Mouse (Mus musculus) midbrain, embryonic 16.5 days (tissue): Measurements from ENCODE around the gene Creb3l4. TPM values are rescaled to one million over a fixed set of nuclear protein-coding genes. Genes with fewer than 3 reads are reported as not detected.
A peak's percentile ranks its signal among the peaks of the same experiment; 100 is the strongest.

Source experiments
- ATAC-seq: fragments of 200-750 bp; cut with Nextera tagmentation; 2 replicates; pipeline ENCODE4 v1.8.0; 2017; ENCODE audit warnings: moderate TSS enrichment
- H3K27ac ChIP-seq: fragments of 300-500 bp; sonication (generic); 2 replicates; pipeline ENCODE4 v1.5.1; 2014; ENCODE audit warnings: mild to moderate bottlenecking, low read length, mixed read lengths
- H3K27me3 ChIP-seq: fragments of 300-500 bp; sonication (generic); 2 replicates; pipeline ENCODE4 v1.6.1; 2014; ENCODE audit warnings: low read depth, low read length, mixed read lengths; ENCODE audit not compliant: control insufficient read depth, insufficient read depth
- H3K36me3 ChIP-seq: fragments of 300-500 bp; sonication (generic); 2 replicates; pipeline ENCODE4 v1.6.1; 2014; ENCODE audit warnings: mild to moderate bottlenecking, low read length, moderate library complexity, mixed read lengths; ENCODE audit not compliant: control insufficient read depth, insufficient read depth
- H3K4me1 ChIP-seq: fragments of 300-500 bp; sonication (generic); 2 replicates; pipeline ENCODE4 v1.6.1; 2014; ENCODE audit warnings: mild to moderate bottlenecking, low read length, mixed read lengths; ENCODE audit not compliant: control insufficient read depth, insufficient read depth
- H3K4me2 ChIP-seq: fragments of 300-500 bp; sonication (generic); 2 replicates; pipeline ENCODE4 v1.6.1; 2014; ENCODE audit warnings: mild to moderate bottlenecking, low read length, mixed read lengths
- H3K4me3 ChIP-seq: fragments of 300-500 bp; sonication (generic); 2 replicates; pipeline ENCODE4 v1.5.1; 2014; ENCODE audit warnings: low read depth, mild to moderate bottlenecking, low read length, moderate library complexity, mixed read lengths
- H3K9ac ChIP-seq: fragments of 300-500 bp; sonication (generic); 2 replicates; pipeline ENCODE4 v1.6.1; 2014; ENCODE audit warnings: low read depth, low read length, mixed read lengths
- H3K9me3 ChIP-seq: fragments of 300-500 bp; sonication (generic); replicated peaks from 2 replicates; pipeline ENCODE4 v1.6.1; 2014; ENCODE audit warnings: mild to moderate bottlenecking, low read length, mixed read lengths; ENCODE audit not compliant: control insufficient read depth, poor library complexity, severe bottlenecking
- WGBS: fragments of 180-500 bp; shearing (Covaris S2); extraction: QIAGEN DNeasy Blood & Tissue Kit; methylation state at CpG from one replicate; pipeline ENCODE4 v1.1.7; 2014; 5-methylcytosine and 5-hydroxymethylcytosine counted together
- polyA plus RNA-seq: library from polyadenylated mRNA; unstranded; fragments of >200 nt; fragmentation: Nextera tagmentation; extraction: Ambion mirVana; gene quantifications from 2 replicates; pipeline ENCODE4 v1.2.1, GENCODE M21; 2015

Creb3l4 gene
- polyA plus RNA-seq, 1 experiment from 2014 or later, result 1.1 TPM

DNA sequence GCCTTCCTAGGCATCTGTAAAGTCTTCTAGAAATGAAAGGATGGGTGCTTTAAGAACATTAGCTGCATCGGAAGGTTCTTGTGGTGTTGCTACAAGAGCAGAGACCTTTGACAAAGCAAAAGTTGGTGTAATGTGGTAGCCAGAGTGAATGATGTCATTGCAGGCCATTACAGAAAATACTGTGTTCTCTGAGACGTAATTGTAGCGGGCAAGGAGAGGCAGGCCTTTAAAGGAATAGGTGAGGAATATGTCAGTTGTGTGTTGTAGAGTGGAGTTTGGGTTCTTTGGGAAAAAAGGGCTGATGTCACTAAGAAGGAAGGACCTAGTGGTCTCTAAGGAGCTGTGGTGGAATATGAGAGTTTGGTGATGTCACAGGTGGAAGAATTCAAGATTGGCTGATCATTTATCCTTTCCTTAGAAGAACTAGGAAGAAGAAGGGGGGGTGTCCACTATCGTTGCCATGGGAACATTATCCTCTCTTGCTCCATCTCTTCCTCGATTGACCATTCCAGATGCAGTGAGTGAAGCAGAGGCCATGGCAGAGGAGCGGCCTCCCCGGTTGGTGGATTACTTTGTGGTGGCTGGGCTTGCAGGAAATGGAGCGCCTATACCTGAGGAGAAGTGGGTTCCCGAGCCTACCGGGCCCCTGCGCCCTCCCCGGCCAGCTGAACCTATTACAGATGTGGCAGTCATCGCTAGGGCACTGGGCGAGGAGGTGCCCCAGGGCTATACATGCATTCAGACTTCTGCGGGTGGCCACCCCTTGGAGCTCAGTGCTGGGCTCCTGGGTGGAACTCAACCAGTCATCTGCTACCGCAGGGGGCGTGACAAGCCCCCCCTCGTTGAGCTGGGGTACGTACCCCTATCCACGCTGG lies 23.8 kb upstream of the Creb3l4 start:
- H3K9ac ChIP-seq, result no peak overlapping the region
- 91% methylated on average over 20 of the region's 20 CpGs for WGBS

DNA sequence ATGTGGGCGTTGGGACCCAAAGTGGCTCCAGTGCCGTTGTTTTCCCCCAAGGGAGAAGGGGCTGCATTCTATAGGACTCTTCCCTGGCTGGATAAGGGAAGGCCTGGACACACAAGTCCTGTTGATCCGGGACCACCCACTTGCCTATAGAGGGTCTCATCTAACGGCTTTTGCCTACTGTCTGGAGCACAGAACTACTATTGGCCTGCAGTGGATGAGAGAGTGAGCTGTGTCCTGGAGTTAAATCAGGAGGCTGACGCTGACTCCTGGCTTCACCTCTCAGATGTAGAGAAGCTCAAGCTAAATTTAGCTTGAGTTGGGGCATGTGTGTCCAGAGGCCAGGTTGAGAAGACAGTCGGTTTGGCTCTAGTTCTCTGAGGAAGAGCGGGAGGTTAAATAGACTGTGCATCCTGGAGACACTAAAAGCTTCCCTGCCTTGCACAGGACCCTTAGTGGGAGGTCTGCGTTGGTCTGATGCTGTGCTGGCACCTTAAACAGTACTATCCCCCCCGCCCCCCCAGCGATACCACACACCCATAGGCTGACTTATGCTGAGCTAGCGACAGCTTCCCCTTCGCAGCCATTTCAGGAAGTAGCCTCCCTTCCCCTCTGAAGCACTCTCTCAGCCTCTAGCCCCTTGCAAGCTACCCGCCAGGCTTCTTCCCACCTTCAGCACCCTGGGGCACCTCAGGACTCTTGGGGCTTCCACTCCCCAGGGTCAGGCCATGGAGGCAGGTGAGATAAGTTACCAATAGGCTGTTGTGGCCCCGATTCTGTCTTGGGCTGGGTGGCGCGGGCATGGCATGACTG lies 22.8 kb upstream of the Creb3l4 start:
- H3K27me3 ChIP-seq, result no peaks in the 10 kb centered on the region
- H3K4me2 ChIP-seq, result peak overlapping the region; percentile 80
- H3K9ac ChIP-seq, result peak overlapping the region; percentile 89
- 22% methylated on average over 15 of the region's 16 CpGs for WGBS
- H3K4me3 ChIP-seq, result peak overlapping the region; percentile 88
- peak overlapping the region; percentile 96 for H3K27ac ChIP-seq
- H3K9me3 ChIP-seq, result no peaks in the 10 kb centered on the region
- peaks cover 25% of the 10 kb centered on the region for H3K36me3 ChIP-seq
- ATAC-seq, result peak; percentile 52; the same call in 1 of the 2 replicates
- peaks cover 10% of the 10 kb centered on the region for H3K4me1 ChIP-seq

More for the DNA sequence above, 23.8 kb upstream of the Creb3l4 start:
- H3K4me2 ChIP-seq, result no peak overlapping the region
- H3K4me3 ChIP-seq, result no peak overlapping the region
- no peak for ATAC-seq
- H3K36me3 ChIP-seq, result peaks cover 16% of the 10 kb centered on the region
- no peaks in the 10 kb centered on the region for H3K27me3 ChIP-seq
- H3K4me1 ChIP-seq, result peaks cover 10% of the 10 kb centered on the region
- no peaks in the 10 kb centered on the region for H3K9me3 ChIP-seq
- H3K27ac ChIP-seq, result no peak overlapping the region

DNA sequence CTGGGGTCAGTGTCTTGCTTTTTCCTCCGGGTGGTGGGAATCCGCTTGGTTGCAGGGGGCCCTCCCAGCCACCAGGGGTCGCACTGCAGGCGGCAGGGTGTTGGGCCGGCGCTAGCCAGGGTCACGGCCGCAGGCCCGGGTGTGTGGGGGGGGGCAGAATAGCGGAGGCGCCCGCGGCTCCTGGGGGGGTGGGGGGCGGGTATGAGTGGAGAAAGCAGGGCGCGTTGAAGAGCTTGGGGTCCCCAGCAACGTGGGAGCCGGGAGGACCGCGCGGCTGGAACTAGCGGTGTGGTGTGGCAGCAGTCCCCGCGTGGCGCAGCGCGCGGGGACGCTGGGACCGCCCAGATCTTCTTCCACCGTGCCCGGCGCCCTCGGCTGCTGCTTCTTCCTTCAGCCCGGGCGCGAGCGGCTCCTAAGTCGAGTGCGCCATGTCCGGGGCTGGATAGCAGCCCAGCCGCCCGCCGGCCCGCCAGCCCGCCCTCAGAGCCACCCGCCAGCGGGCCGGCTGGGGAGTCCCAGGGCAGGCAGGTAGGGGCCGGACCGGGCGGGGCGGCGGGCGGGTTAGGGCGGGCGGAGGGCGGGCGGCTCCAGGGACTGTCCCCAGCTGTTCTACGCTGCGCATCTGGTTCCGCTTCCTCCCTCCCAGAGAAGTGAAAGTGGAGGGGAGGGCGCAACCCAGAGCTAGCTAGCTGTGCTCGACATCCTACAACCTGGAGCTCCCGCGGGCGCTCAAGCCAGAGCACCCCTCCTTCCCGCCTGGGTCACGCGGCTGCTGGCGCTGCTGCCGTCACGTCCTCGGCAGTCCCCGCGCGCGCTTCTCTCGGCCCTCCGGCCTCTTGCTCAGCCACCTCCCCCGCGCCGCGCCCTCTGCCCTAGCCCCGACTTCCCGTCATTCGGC lies 22.0 kb upstream of the Creb3l4 start, which contains the start of gene Dennd4b:
Dennd4b (plus strand) TSS at position 152 of the 898 bp plus-strand sequence.
- Histone ChIP-seq H3K9ac (peak within 1 kb of the TSS; percentile 89), H3K9me3 (no peaks in the 10 kb centered on the region), H3K4me1 (peaks cover 10% of the 10 kb centered on the region), H3K4me3 (peak within 1 kb of the TSS; percentile 88), H3K36me3 (peaks cover 30% of the 10 kb centered on the region), H3K27ac (peak within 1 kb of the TSS; percentile 96), H3K27me3 (no peaks in the 10 kb centered on the region), H3K4me2 (peak within 1 kb of the TSS; percentile 80)
- 0% methylated on average over 49 of the region's 87 CpGs for WGBS
- peak; percentile 88 for ATAC-seq

DNA sequence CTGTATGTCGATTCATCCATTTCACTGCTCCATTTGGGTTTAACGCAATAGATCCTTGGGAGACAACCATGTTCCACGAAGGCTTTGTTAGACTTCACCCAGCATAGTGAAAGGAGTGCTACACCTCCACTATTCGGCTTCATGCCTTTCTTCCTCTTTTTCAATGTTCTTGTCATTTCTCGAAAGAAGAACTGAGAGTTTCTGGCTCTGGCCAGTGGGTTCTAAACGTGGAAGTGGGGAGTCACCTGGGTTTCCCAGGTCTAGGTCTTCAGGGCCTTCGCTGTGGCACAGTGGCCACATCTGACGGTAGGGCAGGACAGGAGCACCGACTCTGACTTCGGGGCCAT lies 21.3 kb upstream of the Creb3l4 start:
- Histone ChIP-seq H3K9me3 (no peaks in the 10 kb centered on the region), H3K27ac (peak overlapping the region; percentile 96; the same call in 1 of the 2 replicates), H3K4me1 (peaks cover 10% of the 10 kb centered on the region), H3K27me3 (no peaks in the 10 kb centered on the region), H3K4me2 (peak overlapping the region; percentile 80; the same call in 1 of the 2 replicates), H3K4me3 (peak overlapping the region; percentile 88), H3K36me3 (peaks cover 37% of the 10 kb centered on the region), H3K9ac (no peak overlapping the region)
- no peak for ATAC-seq
- WGBS, result 38% methylated on average over 10 of the region's 10 CpGs

DNA sequence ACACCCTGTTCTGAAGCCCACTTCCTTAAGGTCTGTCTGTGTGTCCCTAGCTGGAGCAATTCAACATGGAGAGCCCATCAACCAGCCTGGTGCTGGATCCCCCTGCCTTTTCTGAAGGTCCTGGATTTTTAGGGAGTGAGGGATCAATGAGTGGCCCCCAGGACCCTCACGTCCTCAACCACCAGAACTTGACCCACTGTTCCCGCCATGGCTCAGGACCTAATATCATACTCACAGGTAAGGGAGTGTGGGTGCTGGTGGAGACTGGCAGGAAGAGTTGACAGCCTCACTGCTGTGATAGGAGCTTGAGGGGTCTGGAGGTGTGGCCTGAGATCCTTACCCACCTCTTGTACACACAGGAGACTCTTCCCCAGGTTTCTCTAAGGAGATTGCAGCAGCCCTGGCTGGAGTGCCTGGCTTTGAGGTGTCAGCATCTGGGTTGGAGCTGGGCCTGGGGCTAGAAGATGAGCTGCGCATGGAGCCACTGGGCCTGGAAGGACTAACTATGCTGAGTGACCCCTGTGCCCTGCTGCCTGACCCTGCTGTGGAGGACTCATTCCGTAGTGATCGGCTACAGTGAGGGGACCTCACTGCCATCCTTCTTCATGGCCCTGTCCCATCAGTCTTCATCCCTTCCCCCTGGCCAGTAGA lies 19.9 kb upstream of the Creb3l4 start:
- Histone ChIP-seq H3K27ac (no peak overlapping the region), H3K4me3 (no peak overlapping the region), H3K9me3 (no peaks in the 10 kb centered on the region), H3K4me2 (no peak overlapping the region), H3K36me3 (peaks cover 48% of the 10 kb centered on the region), H3K9ac (no peak overlapping the region), H3K27me3 (no peaks in the 10 kb centered on the region), H3K4me1 (peaks cover 10% of the 10 kb centered on the region)
- 88% methylated on average over 5 of the region's 5 CpGs for WGBS
- no peak for ATAC-seq

DNA sequence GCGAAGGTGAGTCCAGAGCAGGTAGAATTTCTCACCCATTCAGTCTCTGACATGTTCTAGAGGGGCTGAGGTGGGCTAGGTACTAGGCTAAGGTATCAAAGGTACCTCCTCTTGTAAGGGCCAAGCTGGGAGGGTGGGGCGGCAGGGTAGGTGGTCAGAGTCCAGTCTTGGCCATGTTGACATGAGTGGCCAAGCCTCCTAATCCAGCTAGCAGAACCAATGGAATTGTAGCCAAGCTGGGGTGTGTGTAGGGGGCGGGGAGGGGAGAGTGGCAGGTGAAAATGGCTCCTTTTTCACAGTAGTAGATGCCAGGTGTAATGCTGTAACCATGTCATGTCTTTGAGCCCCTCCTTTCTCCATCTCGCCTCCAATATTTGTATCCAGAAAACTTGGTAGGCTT lies 15.2 kb upstream of the Creb3l4 start:
- peaks cover 14% of the 10 kb centered on the region for H3K4me1 ChIP-seq
- no peak overlapping the region for H3K9ac ChIP-seq
- no peak overlapping the region for H3K4me2 ChIP-seq
- H3K27ac ChIP-seq, result no peak overlapping the region
- ATAC-seq, result no peak
- H3K9me3 ChIP-seq, result no peaks in the 10 kb centered on the region
- WGBS, result 92% methylated on average over 4 of the region's 4 CpGs
- peaks cover 45% of the 10 kb centered on the region for H3K36me3 ChIP-seq
- no peak overlapping the region for H3K4me3 ChIP-seq
- H3K27me3 ChIP-seq, result no peaks in the 10 kb centered on the region

DNA sequence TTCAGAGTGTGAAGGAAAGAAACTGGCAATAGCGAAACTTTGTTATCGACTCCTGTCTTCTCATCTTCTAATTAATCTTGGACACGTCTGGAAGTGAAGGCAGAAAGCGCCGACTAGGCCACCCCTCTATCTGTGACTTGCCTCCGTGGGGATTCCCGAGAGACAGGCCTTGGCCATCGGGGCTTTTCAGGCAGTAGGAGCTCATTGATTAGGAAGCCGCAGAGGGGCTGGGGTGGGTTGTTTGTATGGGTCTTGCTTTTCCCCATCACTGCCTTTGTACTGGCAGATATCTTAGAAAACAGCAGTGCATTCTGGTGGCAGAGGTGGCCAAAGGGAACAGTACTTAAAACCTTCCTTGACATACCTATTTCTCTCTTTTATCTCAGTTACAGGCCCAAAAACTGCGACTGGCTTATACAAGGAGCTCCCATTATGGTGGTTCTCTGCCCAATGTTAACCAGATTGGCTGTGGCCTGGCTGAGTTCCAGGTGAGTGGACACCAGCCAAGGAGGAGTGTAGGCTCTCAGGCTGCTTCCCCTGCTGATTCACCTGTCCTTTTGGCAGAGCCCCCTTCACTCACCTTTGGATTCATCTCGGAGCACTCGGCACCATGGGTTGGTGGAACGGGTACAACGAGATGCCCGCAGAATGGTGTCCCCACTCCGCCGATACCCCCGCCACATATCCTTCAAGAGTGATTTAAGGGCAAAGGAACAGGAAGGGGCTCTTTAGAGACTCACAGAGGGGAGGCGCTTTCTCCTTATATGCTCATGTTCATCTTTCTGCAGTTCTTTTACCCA lies 13.6 kb upstream of the Creb3l4 start:
- Histone ChIP-seq H3K4me1 (peaks cover 16% of the 10 kb centered on the region), H3K36me3 (peaks cover 30% of the 10 kb centered on the region), H3K4me2 (no peak overlapping the region), H3K9ac (no peak overlapping the region), H3K4me3 (no peak overlapping the region), H3K27me3 (no peaks in the 10 kb centered on the region), H3K9me3 (no peaks in the 10 kb centered on the region), H3K27ac (no peak overlapping the region)
- whole genome bisulfite sequencing, result 94% methylated on average over 19 of the region's 19 CpGs
- ATAC-seq, result no peak
